Mouse (Mus musculus) ES-E14 (cell line): Measurements from ENCODE around the gene Cmss1.

ENCODE experiments used
- CHD2 ChIP-seq: IDR thresholded peaks from 2 replicates; pipeline ENCODE4 v1.6.1; 2014; ENCODE audit warnings: mild to moderate bottlenecking, low read depth, low read length, inconsistent platforms
- MAFK ChIP-seq: IDR thresholded peaks from 2 replicates; pipeline ENCODE4 v1.6.1; 2014; ENCODE audit warnings: mild to moderate bottlenecking, low read depth, low read length, inconsistent platforms; ENCODE audit not compliant: insufficient read depth
- ZC3H11A ChIP-seq: IDR thresholded peaks from 2 replicates; pipeline ENCODE4 v1.6.1; 2012; ENCODE audit warnings: low read depth, mild to moderate bottlenecking, inconsistent platforms, low read length, borderline replicate concordance
- ZNF384 ChIP-seq: IDR thresholded peaks from 2 replicates; pipeline ENCODE4 v1.6.1; 2012; ENCODE audit warnings: low read depth, low read length, inconsistent platforms

DNA sequence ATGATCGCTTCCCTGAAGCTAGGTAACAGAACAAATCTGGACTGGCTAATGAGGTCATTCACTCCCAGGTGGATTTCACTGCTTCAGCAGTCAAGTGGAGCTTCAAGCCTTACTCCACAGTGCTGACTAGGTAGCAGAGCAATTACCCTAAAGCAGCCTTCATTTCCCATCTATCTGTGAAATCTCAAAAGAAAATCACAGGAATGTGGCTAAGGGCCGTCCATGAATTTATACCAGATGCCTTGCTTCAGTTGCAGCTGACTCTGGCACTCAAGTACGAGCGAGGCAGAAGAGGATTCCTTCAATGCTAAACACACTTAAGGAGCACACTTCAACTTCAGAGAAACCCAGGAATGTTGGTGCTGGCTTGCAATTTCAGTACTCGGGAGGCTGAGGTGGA lies 202.8 kb downstream of the Cmss1 start:
- TF ChIP-seq MAFK (no peak), CHD2 (no peak), ZNF384 (no peak), ZC3H11A (no peak)
